Mouse (Mus musculus) myocyte (in vitro differentiated cells): ENCODE data around the gene Dpep3. TPM values are rescaled to one million over a fixed set of nuclear protein-coding genes. Genes with fewer than 3 reads are reported as not detected.
"Not testable (repeated sequence)": the region's sequence is repeated elsewhere in the genome, so short reads cannot be mapped to it uniquely, and the experiment has no call there.

ENCODE experiments used
- H3K27me3 ChIP-seq: one replicate; pipeline ENCODE4 v1.6.1; 2011; ENCODE audit not compliant: control insufficient read depth, insufficient read depth, insufficient read length
- H3K36me3 ChIP-seq: one replicate; pipeline ENCODE4 v1.6.1; 2011; ENCODE audit not compliant: control insufficient read depth, insufficient read depth
- H3K4me2 ChIP-seq: one replicate; pipeline ENCODE4 v1.6.1; 2011; ENCODE audit warnings: low read depth, control low read depth
- H3K4me3 ChIP-seq: one replicate; pipeline ENCODE4 v1.5.1; 2011; ENCODE audit warnings: mild to moderate bottlenecking, control low read depth, moderate library complexity
- H3K79me2 ChIP-seq: one replicate; pipeline ENCODE4 v1.6.1; 2011; ENCODE audit not compliant: control insufficient read depth, insufficient read depth
- H3ac ChIP-seq: one replicate; pipeline ENCODE4 v1.6.1; 2011; ENCODE audit not compliant: control insufficient read depth, insufficient read length
- CEBPB ChIP-seq: IDR thresholded peaks from 2 replicates; pipeline ENCODE4 v1.6.1; 2011; ENCODE audit warnings: mild to moderate bottlenecking, moderate library complexity; ENCODE audit not compliant: poor library complexity, insufficient read depth, severe bottlenecking
- E2F4 ChIP-seq: IDR thresholded peaks from one replicate; pipeline ENCODE4 v1.6.1; 2011; ENCODE audit warnings: mild to moderate bottlenecking, control low read depth, moderate library complexity; ENCODE audit not compliant: insufficient read depth
- MAX ChIP-seq: IDR thresholded peaks from one replicate; pipeline ENCODE4 v1.6.1; 2011; ENCODE audit warnings: low read depth, mild to moderate bottlenecking, control low read depth
- MYOD1 ChIP-seq, 3 experiments: IDR thresholded peaks; one replicate each; pipeline ENCODE4 v1.6.1; 2011; ENCODE audit warnings: control low read depth in 2 of 3, low read depth in 2 of 3, mild to moderate bottlenecking in 2 of 3, moderate library complexity in 1 of 3; ENCODE audit not compliant: insufficient read length in 2 of 3, control insufficient read depth in 1 of 3
- MYOG ChIP-seq, 3 experiments: IDR thresholded peaks; one replicate each; pipeline ENCODE4 v1.6.1; 2011; ENCODE audit warnings: control low read depth in 2 of 3, low read depth in 2 of 3, mild to moderate bottlenecking in 2 of 3; ENCODE audit not compliant: insufficient read length in 2 of 3, control insufficient read depth in 1 of 3, insufficient read depth in 1 of 3
- POLR2A ChIP-seq: IDR thresholded peaks from one replicate; pipeline ENCODE4 v1.6.1; 2011; ENCODE audit warnings: low read depth, mild to moderate bottlenecking, control low read depth, moderate library complexity; ENCODE audit not compliant: insufficient read length
- POLR2AphosphoS2 ChIP-seq: IDR thresholded peaks from one replicate; pipeline ENCODE4 v1.6.1; 2011; ENCODE audit warnings: low read depth, control low read depth; ENCODE audit not compliant: insufficient read length
- REST ChIP-seq: IDR thresholded peaks from one replicate; pipeline ENCODE4 v1.6.1; 2011; ENCODE audit warnings: mild to moderate bottlenecking, control low read depth, moderate library complexity; ENCODE audit not compliant: insufficient read depth, insufficient read length
- SRF ChIP-seq: IDR thresholded peaks from one replicate; pipeline ENCODE4 v1.6.1; 2011; ENCODE audit warnings: low read depth; ENCODE audit not compliant: control insufficient read depth, insufficient read length
- TCF12 ChIP-seq: IDR thresholded peaks from one replicate; pipeline ENCODE4 v1.6.1; 2011; ENCODE audit warnings: mild to moderate bottlenecking, control low read depth; ENCODE audit not compliant: poor library complexity, insufficient read depth, severe bottlenecking
- TCF3 ChIP-seq: IDR thresholded peaks from one replicate; pipeline ENCODE4 v1.6.1; 2011; ENCODE audit warnings: low read depth, control low read depth; ENCODE audit not compliant: insufficient read length
- USF1 ChIP-seq: IDR thresholded peaks from one replicate; pipeline ENCODE4 v1.6.1; 2011; ENCODE audit warnings: low read depth, mild to moderate bottlenecking, control low read depth, moderate library complexity
- polyA plus RNA-seq: library from polyadenylated mRNA; unstranded; fragments of >200 nt; fragmentation: generic; extraction: Trizol; gene quantifications from one replicate; pipeline ENCODE4 v1.2.1, GENCODE M21; 2012; ENCODE audit warnings: missing spikeins

Gene Dpep3
- not detected for polyA plus RNA-seq

- H3ac ChIP-seq = no peak within 1 kb of the TSS
- TF ChIP-seq TCF12 = no peak
- no peak for TF ChIP-seq MYOG (IDR thresholded peaks at IDR 0.05; ENCODE audit: control insufficient read depth in 1 of 3, insufficient read depth in 1 of 3, insufficient read length in 2 of 3, low read depth in 2 of 3)
- TF ChIP-seq POLR2A = no peak
- TF ChIP-seq USF1 = no peak
- no peak for TF ChIP-seq REST
- no peak for TF ChIP-seq TCF3
- TF ChIP-seq CEBPB = no peak
- TF ChIP-seq POLR2AphosphoS2 = no peak
- TF ChIP-seq MAX = no peak
- H3K27me3 ChIP-seq = peaks cover 11% of the 10 kb centered on the region
- no peaks in the 10 kb centered on the region for H3K79me2 ChIP-seq
- H3K36me3 ChIP-seq = no peaks in the 10 kb centered on the region
- no peak within 1 kb of the TSS for H3K4me2 ChIP-seq
- no peak within 1 kb of the TSS for H3K4me3 ChIP-seq
Observed at GRCm38 (mm10) chr8:105979325-105979724, at the start of gene Dpep3. Dpep3 (minus strand) TSS chr8:105979429.

DNA sequence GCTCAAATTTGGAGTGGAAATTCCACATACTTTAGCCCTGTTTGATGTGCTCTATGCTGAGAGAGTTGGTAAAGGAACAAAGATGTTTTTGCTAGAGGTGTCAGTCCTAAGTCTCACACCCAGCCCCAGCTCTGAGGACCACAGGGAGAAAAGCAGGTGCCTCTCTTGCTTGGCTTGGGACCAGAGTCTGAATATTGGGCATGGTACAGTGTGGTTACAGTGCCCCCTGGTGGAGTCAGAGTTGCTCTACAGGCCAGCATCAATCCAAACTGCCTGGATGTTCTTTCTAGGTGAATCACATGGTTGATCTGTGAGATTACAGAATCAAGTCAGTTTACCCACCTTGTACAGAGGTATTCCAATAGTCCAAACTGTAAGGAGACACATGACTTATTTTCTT is 43.3 kb upstream of the Dpep3 start:
- no peak overlapping the region for H3K4me2 ChIP-seq
- no peaks in the 10 kb centered on the region for H3K27me3 ChIP-seq
- H3K36me3 ChIP-seq = peaks cover 9% of the 10 kb centered on the region
- H3ac ChIP-seq = no peak overlapping the region
- no peak for TF ChIP-seq USF1
- TF ChIP-seq TCF3 = no peak
- no peak for TF ChIP-seq CEBPB
- TF ChIP-seq SRF = no peak
- TF ChIP-seq MYOD1 (IDR thresholded peaks at IDR 0.05; ENCODE audit: control insufficient read depth in 1 of 3, insufficient read length in 2 of 3, low read depth in 2 of 3) = no peak
- no peak for TF ChIP-seq POLR2AphosphoS2
- TF ChIP-seq MAX = no peak
- no peak for TF ChIP-seq MYOG (IDR thresholded peaks at IDR 0.05; ENCODE audit: control insufficient read depth in 1 of 3, insufficient read depth in 1 of 3, insufficient read length in 2 of 3, low read depth in 2 of 3)
- TF ChIP-seq TCF12 = no peak
- no peak overlapping the region for H3K4me3 ChIP-seq
- no peaks in the 10 kb centered on the region for H3K79me2 ChIP-seq

DNA sequence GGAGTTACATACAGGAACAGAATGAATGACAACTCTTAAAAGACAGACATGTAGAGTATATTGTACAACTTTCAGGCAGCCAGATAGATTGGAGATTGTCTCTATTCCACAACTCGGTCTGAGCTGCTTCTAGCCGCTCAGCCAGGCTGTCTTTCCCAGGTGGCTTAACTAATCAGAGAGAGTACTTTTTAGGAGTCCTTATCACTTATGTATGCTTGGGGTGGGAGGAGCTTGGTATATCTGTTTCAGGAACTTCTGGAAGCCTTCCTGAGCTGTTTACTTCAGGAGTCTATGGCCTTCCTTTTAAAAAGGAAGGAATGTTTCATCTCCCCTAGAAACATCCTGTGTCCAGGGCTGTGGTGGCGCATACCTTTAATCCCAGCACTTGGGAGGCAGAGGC is 38.8 kb upstream of the Dpep3 start:
- no peaks in the 10 kb centered on the region for H3K79me2 ChIP-seq
- H3ac ChIP-seq = no peak overlapping the region
- H3K4me2 ChIP-seq = no peak overlapping the region
- H3K27me3 ChIP-seq = no peaks in the 10 kb centered on the region
- peaks cover 6% of the 10 kb centered on the region for H3K36me3 ChIP-seq
- H3K4me3 ChIP-seq = no peak overlapping the region
- TF ChIP-seq SRF (no peak), MYOG (IDR thresholded peaks at IDR 0.05; ENCODE audit: control insufficient read depth in 1 of 3, insufficient read depth in 1 of 3, insufficient read length in 2 of 3, low read depth in 2 of 3) (no peak), REST (no peak), TCF12 (no peak), TCF3 (no peak), CEBPB (no peak), POLR2AphosphoS2 (no peak), MYOD1 (IDR thresholded peaks at IDR 0.05; ENCODE audit: control insufficient read depth in 1 of 3, insufficient read length in 2 of 3, low read depth in 2 of 3) (no peak), POLR2A (no peak), MAX (no peak), USF1 (no peak), E2F4 (no peak)

DNA sequence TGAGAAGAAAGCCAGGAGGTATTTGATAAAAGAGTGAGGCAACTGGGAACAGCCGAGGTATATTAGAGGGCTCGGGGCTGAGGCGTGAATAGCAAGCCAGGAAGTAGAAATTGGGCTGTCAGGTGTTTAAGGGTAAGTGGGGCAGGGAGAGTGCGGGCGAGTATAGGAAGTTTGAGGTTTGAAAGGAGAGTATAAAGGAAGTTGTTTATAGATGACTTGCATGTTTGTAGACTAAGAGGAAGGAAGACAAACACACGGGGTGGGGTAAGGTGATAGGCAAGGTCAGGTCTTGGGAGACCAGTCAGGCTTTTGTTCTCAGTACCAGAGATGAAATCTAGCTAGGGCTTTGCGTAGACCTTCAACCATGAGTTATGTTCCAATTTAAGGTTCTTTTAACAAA is 37.9 kb upstream of the Dpep3 start:
- no peak overlapping the region for H3K4me2 ChIP-seq
- H3K27me3 ChIP-seq = no peaks in the 10 kb centered on the region
- no peaks in the 10 kb centered on the region for H3K79me2 ChIP-seq
- H3K36me3 ChIP-seq = peaks cover 6% of the 10 kb centered on the region
- no peak overlapping the region for H3ac ChIP-seq
- H3K4me3 ChIP-seq = no peak overlapping the region
- TF ChIP-seq SRF (no peak), TCF12 (no peak), POLR2A (no peak), MAX (no peak)

DNA sequence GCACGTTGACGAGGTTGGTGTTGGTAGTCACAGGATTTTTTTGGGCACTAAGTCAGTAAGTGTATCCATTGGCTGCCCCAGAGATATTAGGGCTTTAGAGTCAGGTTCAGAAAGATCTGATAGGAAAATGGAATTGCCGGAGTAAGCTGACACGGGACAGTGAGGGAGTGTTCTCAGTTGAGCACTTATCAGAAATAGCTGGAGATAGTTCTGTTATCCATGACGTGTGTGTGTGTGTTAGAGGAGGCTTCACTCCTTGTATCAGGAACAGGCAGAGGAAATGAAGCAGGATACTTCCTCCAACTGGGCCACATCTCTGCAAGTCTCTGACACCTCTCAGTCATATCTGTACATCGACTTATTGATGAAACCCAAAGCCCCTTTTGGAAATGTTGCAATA is 37.1 kb upstream of the Dpep3 start:
- Histone ChIP-seq H3K27me3 (no peaks in the 10 kb centered on the region), H3ac (no peak overlapping the region), H3K36me3 (peaks cover 6% of the 10 kb centered on the region), H3K4me3 (no peak overlapping the region), H3K79me2 (no peaks in the 10 kb centered on the region), H3K4me2 (no peak overlapping the region)
- TF ChIP-seq E2F4 (no peak), USF1 (no peak), SRF (no peak), MYOD1 (IDR thresholded peaks at IDR 0.05; ENCODE audit: control insufficient read depth in 1 of 3, insufficient read length in 2 of 3, low read depth in 2 of 3) (no peak), TCF3 (no peak), POLR2A (no peak), CEBPB (no peak), POLR2AphosphoS2 (no peak), MYOG (IDR thresholded peaks at IDR 0.05; ENCODE audit: control insufficient read depth in 1 of 3, insufficient read depth in 1 of 3, insufficient read length in 2 of 3, low read depth in 2 of 3) (no peak), MAX (no peak), TCF12 (no peak), REST (no peak)

- not testable (repeated sequence) for H3K27me3 ChIP-seq, H3K36me3 ChIP-seq
- peak overlapping the region; percentile 96 for H3ac ChIP-seq
- H3K79me2 ChIP-seq = peaks cover 11% of the 10 kb centered on the region
- peak overlapping the region; percentile 87 for H3K4me2 ChIP-seq
- H3K4me3 ChIP-seq = peak overlapping the region; percentile 96
Observed at GRCm38 (mm10) chr8:106012203-106012602, 33.0 kb upstream of the Dpep3 start.
